Mouse (Mus musculus) brain, embryonic 14.5 days (tissue): ENCODE results near the gene AC170998.1.

ENCODE experiments used
- CTCF ChIP-seq: fragments of 200-500 bp; IDR thresholded peaks from 2 replicates; pipeline ENCODE4 v1.5.1; 2012; ENCODE audit warnings: inconsistent platforms, mild to moderate bottlenecking, moderate library complexity, borderline replicate concordance; ENCODE audit not compliant: insufficient read depth, insufficient read length; ENCODE audit errors: extremely low read depth
- POLR2A ChIP-seq: fragments of 200-500 bp; IDR thresholded peaks from 2 replicates; pipeline ENCODE4 v1.6.1; 2012; ENCODE audit warnings: mild to moderate bottlenecking, inconsistent platforms, borderline replicate concordance; ENCODE audit not compliant: poor library complexity, insufficient read depth, insufficient read length, severe bottlenecking; ENCODE audit errors: extremely low read depth

- TF ChIP-seq CTCF (no peak), POLR2A (no peak)
Observed at GRCm38 (mm10) chr17:28698245-28698644, 27.6 kb upstream of the AC170998.1 start.
